Mouse (Mus musculus): ENCODE measurements around the gene Dmc1.

Dmc1 gene

GRCm38 (mm10) chr15:79604990-79605665 lies at the start of gene Dmc1:
TSS of gene Dmc1 (minus strand) at chr15:79605109.
- 12% methylated on average over 37 of the region's 37 CpGs for WGBS

DNA sequence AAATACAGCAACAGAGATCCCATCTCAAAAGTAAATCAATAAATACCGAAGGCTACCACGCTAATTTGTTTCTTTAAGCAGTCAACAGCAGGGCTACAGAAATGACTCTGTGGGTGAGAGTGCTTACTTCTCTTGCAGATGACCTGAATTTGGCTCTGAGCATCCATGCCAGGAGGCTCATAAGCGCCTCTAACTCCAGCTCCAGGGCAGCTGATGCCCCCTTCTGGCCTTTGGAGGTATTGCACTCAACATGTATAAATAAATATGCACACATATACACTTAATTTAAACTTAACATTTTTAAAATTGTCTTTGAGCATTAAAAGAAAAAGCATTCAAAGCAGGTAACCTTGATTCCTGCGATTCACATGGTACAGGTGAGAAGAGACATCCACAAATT lies 46.6 kb upstream of the Dmc1 start:
- WGBS = 79% methylated on average over 4 of the region's 4 CpGs

GRCm38 (mm10) chr15:79648130-79648529 lies 43.2 kb upstream of the Dmc1 start:
- WGBS = 65% methylated on average over 12 of the region's 12 CpGs

DNA sequence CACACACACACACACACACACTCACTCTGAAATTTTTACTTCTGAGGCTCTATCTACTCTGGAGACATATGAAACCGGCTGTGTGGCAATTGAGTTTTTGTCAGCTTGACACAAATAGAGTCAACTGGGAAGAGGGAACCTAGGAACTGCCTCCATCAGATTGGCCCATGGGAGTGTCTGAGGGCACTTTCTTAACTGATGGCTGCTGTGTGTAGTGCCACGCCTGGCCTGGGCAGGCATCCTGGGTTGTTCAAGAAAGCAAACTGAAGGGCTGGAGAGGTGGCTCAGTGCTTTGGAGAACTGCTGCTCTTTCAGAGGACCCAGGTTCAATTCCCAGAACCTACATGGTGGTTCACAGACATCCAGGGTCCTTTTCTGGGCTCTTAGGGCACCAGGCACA lies 40.6 kb upstream of the Dmc1 start:
- 89% methylated on average over 2 of the region's 2 CpGs for WGBS

- 46% methylated on average over 12 of the region's 12 CpGs for WGBS
Measured at GRCm38 (mm10) chr15:79641135-79641817, 36.4 kb upstream of the Dmc1 start.

- WGBS = 74% methylated on average over 2 of the region's 2 CpGs
Measured at GRCm38 (mm10) chr15:79630471-79630870, 25.6 kb upstream of the Dmc1 start.

GRCm38 (mm10) chr15:79619770-79620414 lies 15.0 kb upstream of the Dmc1 start:
- 84% methylated on average over 11 of the region's 11 CpGs for WGBS

GRCm38 (mm10) chr15:79618456-79618855 lies 13.5 kb upstream of the Dmc1 start:
- WGBS = 90% methylated on average over 7 of the region's 7 CpGs

GRCm38 (mm10) chr15:79617135-79617534 lies 12.2 kb upstream of the Dmc1 start:
- WGBS = 89% methylated on average over 11 of the region's 11 CpGs

DNA sequence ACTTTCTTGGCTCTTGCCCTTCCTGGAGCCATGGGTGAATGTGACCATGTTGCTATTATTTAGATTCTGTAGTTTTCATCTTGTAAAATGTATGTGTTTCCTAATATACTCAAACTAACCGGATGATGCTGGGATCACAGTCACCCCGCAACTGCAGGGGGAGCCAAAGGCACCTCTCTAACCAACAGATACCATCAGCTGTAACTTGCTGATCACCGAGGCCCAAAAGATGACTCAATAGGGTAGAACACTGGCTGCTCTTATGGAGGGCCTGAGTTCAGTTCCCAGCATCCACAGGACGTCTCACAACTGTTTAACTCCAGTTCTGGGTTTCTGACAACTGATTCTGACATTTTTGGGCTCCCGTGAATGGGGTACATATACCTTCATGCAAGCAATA lies 11.8 kb upstream of the Dmc1 start:
- WGBS = 88% methylated on average over 5 of the region's 5 CpGs

GRCm38 (mm10) chr15:79615501-79615900 lies 10.6 kb upstream of the Dmc1 start:
- WGBS = 91% methylated on average over 7 of the region's 7 CpGs

- WGBS = 91% methylated on average over 2 of the region's 2 CpGs
Measured at GRCm38 (mm10) chr15:79609226-79609625, 4.3 kb upstream of the Dmc1 start.

GRCm38 (mm10) chr15:79608214-79608613 lies 3.3 kb upstream of the Dmc1 start:
- WGBS = 35% methylated on average over 7 of the region's 7 CpGs

DNA sequence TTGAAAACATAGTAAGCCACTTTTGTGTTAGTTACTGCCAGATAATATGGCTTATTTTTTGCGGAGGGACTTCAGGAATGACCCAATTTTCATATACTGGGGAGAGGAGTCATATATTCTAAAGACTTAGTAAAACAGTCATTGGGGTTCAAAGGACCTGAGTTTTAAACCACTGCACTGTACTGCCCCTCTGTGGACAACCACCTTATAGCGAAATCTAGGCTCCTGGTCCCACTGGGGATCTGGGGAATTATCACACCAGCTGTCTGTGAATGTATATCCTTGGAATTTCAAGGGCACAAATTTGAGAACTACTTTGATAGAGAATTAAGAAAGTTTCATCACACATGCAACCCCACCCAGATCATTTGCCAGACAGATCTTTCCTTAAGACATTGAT lies 2.8 kb upstream of the Dmc1 start:
- WGBS = 41% methylated on average over 2 of the region's 2 CpGs

DNA sequence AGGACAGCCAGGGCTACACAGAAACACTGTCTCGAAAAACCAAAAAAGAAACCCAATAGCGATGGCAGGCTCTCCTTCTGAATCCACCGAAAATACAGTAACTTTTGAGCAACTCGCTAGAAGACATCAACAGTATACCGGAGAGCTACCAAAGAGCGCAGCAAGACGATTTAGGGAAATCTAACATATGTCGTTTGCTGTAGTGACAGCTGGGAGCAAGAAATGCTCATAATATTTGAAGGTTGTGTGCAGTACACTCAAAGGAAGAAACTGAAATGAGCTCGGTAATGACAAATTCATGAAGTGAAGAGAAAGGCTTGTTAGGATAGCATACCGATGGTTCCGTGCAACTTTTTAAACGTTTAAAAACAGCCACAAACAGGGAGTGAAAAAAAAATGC lies 1.3 kb upstream of the Dmc1 start:
- WGBS = 53% methylated on average over 12 of the region's 12 CpGs

- WGBS = 54% methylated on average over 2 of the region's 2 CpGs
Measured at GRCm38 (mm10) chr15:79600176-79600575, 4.7 kb downstream of the Dmc1 start.

GRCm38 (mm10) chr15:79598715-79599114 lies 6.2 kb downstream of the Dmc1 start:
- 95% methylated on average over 1 of the region's 1 CpGs for WGBS

DNA sequence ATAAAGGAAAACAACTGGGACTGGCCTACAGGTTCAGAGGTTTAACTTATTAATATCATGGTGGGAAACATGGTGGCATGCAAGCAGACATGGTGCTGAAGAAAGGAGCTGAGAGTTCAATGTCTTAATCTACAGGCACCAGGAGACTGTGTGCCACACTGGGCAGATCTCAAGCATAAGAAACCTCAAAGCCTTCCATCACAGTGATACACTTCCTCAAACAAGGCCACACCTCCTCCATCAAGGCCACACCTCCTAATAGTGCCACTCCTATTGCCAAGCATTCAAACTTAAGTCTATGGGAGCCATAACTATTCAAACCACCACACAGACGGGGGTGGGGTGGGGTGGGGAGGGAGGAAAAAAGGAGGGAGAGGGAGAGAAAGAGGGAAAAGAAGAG lies 23.3 kb downstream of the Dmc1 start:
- WGBS = 78% methylated on average over 1 of the region's 1 CpGs

GRCm38 (mm10) chr15:79577671-79578426 lies 27.1 kb downstream of the Dmc1 start:
- whole genome bisulfite sequencing = 43% methylated on average over 6 of the region's 6 CpGs

- 61% methylated on average over 2 of the region's 2 CpGs for WGBS
Measured at GRCm38 (mm10) chr15:79576947-79577346, 28.0 kb downstream of the Dmc1 start.

DNA sequence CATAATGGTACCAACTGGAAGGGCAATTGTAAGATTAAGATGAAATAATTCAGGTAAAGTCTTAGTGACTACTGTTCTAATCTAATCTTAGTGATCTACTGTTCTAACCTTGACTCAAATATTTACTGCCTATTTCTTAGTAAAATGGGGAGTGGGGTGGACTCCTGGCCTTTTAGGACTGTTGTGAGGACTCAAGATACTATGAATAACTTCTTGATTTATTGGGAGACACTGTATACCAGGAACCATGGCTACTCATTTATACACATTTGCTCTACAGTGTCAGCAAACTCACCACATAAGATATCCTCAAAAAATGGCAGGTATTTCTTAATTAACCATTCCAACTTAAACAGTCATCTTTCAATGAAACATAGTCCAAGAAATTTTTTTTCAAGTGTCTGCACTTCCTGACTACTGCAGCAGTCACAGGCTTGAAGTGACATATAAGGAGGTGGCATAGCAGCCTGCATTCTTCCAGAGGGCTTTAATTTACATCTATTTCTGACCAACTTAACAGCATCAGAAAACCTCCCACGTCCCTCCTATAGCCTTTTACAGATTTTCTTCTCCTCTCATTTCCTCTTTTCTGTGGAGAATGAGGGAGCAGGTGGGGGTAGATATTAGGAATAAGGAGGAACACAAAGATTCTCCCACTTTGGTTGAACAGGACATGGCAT lies 29.2 kb downstream of the Dmc1 start:
- 32% methylated on average over 1 of the region's 1 CpGs for WGBS

DNA sequence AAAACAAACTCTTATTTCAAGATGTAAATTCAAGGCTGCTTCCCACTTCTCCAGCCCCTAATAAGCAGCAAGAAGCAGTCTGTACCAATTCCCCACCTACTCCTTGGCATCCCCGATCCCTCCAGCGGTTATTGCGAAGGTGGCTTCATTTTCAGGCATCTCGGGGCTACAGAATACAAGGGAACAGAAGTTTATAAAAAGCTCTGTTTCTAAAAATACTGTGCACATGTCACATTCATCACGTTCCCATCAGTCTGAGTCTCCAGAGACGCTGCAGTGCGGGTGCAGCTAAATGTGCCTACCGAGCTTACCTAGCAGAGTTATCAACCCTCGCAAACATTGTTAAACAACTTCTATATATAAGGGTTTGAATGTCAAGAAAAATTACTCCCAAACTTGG lies 42.5 kb downstream of the Dmc1 start:
- WGBS = 42% methylated on average over 9 of the region's 9 CpGs
